Mouse (Mus musculus): ENCODE results near the gene Jph3. TPM values are rescaled to one million over a fixed set of nuclear protein-coding genes. Genes with fewer than 3 reads are reported as not detected.

Gene Jph3
- total and polyA plus RNA-seq, 3 experiments: 0.15 TPM; not detected in 2

DNA sequence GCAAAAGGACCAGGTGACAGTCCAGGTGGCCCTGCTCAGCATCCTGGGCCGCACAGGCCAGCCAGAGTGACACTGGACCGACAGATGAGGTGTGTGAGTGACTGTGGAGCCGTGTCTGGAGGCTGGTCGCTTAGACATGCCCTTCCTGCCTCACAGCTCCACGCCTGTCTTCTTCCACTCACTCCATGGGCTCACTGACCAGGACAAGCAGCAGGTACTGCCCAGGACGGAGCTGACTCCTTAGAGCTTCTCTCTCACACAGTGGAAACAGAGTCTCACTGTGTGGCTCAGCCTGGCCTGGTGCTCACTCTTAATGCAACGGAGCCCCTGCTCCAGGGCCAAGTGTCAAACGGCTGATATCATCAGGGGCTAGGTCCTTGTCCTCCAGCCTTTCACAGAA is 66.0 kb downstream of the Jph3 start:
- Histone ChIP-seq H3K4me1 (ENCODE audit: control insufficient read depth in 1 of 2, insufficient read depth in 2 of 2, low read length in 2 of 2) (no peaks in the 10 kb centered on the region), H3K27ac (ENCODE audit: control insufficient read depth, low read depth, low read length) (no peak overlapping the region), H3K9ac (ENCODE audit: control insufficient read depth, low read depth, low read length, poor library complexity, severe bottlenecking) (no peak overlapping the region), H3K4me3 (ENCODE audit: control insufficient read depth in 1 of 2, insufficient read depth in 1 of 2, low read depth in 2 of 2, low read length in 2 of 2) (no peak overlapping the region), H3K27me3 (ENCODE audit: control insufficient read depth in 1 of 2, insufficient read depth in 2 of 2, low read length in 2 of 2) (no peaks in the 10 kb centered on the region), H3K36me3 (ENCODE audit: control insufficient read depth in 1 of 2, insufficient read depth in 2 of 2, low read length in 2 of 2) (no peaks in the 10 kb centered on the region; a peak in 1 of 4 replicates), H3K79me2 (ENCODE audit: control insufficient read depth, insufficient read depth, low read length, poor library complexity) (no peaks in the 10 kb centered on the region), H3K9me3 (replicated peaks; ENCODE audit: insufficient read depth, low read length) (no peaks in the 10 kb centered on the region)
- TF ChIP-seq ZC3H11A (IDR thresholded peaks at IDR 0.05; ENCODE audit: low read depth, low read length) (no peak), USF2 (IDR thresholded peaks at IDR 0.05; ENCODE audit: borderline replicate concordance in 1 of 2, insufficient read depth in 1 of 2, low read depth in 1 of 2, low read length in 2 of 2) (no peak), ZKSCAN1 (IDR thresholded peaks at IDR 0.05; ENCODE audit: low read depth, low read length) (no peak)
- DNase-seq (ENCODE audit: low read depth, low spot score): no peak

DNA sequence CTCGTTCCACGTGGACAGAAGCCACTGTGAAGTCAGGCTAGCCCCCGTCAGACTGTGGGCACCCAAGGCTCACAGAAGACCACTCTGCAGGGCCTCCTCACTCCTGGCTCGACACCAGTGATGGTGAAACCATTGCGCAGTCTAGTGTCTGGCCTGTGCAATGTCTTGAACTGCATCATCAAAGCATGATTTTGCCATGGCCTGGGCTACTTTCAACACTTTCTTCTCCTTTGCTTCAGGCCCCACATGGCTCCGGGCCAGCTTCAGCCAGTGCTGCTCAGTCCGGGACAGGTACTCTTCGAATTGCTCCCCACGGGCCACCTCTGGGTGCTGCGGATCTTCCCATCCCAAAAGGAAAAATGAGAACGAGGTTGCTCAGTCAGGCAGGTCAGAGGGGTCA is 67.0 kb downstream of the Jph3 start:
- Histone ChIP-seq H3K4me1 (ENCODE audit: control insufficient read depth in 1 of 2, insufficient read depth in 2 of 2, low read length in 2 of 2) (no peaks in the 10 kb centered on the region), H3K27ac (ENCODE audit: control insufficient read depth, low read depth, low read length) (no peak overlapping the region), H3K4me3 (ENCODE audit: control insufficient read depth in 1 of 2, insufficient read depth in 1 of 2, low read depth in 2 of 2, low read length in 2 of 2) (no peak overlapping the region), H3K36me3 (ENCODE audit: control insufficient read depth in 1 of 2, insufficient read depth in 2 of 2, low read length in 2 of 2) (no peaks in the 10 kb centered on the region; a peak in 1 of 4 replicates), H3K9ac (ENCODE audit: control insufficient read depth, low read depth, low read length, poor library complexity, severe bottlenecking) (no peak overlapping the region), H3K9me3 (replicated peaks; ENCODE audit: insufficient read depth, low read length) (no peaks in the 10 kb centered on the region), H3K27me3 (ENCODE audit: control insufficient read depth in 1 of 2, insufficient read depth in 2 of 2, low read length in 2 of 2) (no peaks in the 10 kb centered on the region), H3K79me2 (ENCODE audit: control insufficient read depth, insufficient read depth, low read length, poor library complexity) (no peaks in the 10 kb centered on the region)
- TF ChIP-seq HCFC1 (IDR thresholded peaks at IDR 0.05; ENCODE audit: low read depth, low read length): no peak
- no peak for TF ChIP-seq CHD2 (IDR thresholded peaks at IDR 0.05; ENCODE audit: low read length)
- no peak for TF ChIP-seq JUND (IDR thresholded peaks at IDR 0.05; ENCODE audit: low read depth, low read length)
- TF ChIP-seq POLR2AphosphoS5 (IDR thresholded peaks at IDR 0.05; ENCODE audit: borderline replicate concordance, low read depth, low read length): no peak
- TF ChIP-seq MAFK (IDR thresholded peaks at IDR 0.05; ENCODE audit: borderline replicate concordance, low read depth, low read length): no peak
- no peak for TF ChIP-seq E2F4 (IDR thresholded peaks at IDR 0.05; ENCODE audit: borderline replicate concordance, low read depth, low read length)
- TF ChIP-seq BHLHE40 (IDR thresholded peaks at IDR 0.05; ENCODE audit: borderline replicate concordance, low read depth, low read length): no peak
- no peak for TF ChIP-seq GATA1 (IDR thresholded peaks at IDR 0.05; ENCODE audit: low read depth, low read length)
- no peak for TF ChIP-seq TCF12 (IDR thresholded peaks at IDR 0.05; ENCODE audit: low read depth, low read length)
- no peak for TF ChIP-seq USF1 (IDR thresholded peaks at IDR 0.05; ENCODE audit: low read depth, low read length)
- no peak for TF ChIP-seq POLR2A (IDR thresholded peaks at IDR 0.05; ENCODE audit: control insufficient read depth in 1 of 2, insufficient read depth in 1 of 2, low read depth in 1 of 2, low read length in 2 of 2, poor library complexity in 1 of 2)
- no peak for TF ChIP-seq RCOR1 (IDR thresholded peaks at IDR 0.05; ENCODE audit: low read depth, low read length)
- TF ChIP-seq POLR2AphosphoS2 (IDR thresholded peaks at IDR 0.05; ENCODE audit: low read length): no peak
- no peak for TF ChIP-seq SIN3A (IDR thresholded peaks at IDR 0.05; ENCODE audit: low read length)
- DNase-seq (ENCODE audit: low read depth, low spot score): no peak
